Mouse (Mus musculus): ENCODE results near the gene St3gal6.

GRCm38 (mm10) chr16:58430246-58430645, 93.8 kb downstream of the St3gal6 start:
- TF ChIP-seq CTCF (IDR thresholded peaks at IDR 0.05; ENCODE audit: control insufficient read depth, insufficient read depth, insufficient replicate concordance, low read depth, low read length): no peak
- no peak for TF ChIP-seq POLR2A (IDR thresholded peaks at IDR 0.05; ENCODE audit: control insufficient read depth, low read depth, low read length)

Measured in testis, adult 2 months (tissue).